Mouse (Mus musculus): Measurements from ENCODE around the gene Otos.

Otos gene

DNA sequence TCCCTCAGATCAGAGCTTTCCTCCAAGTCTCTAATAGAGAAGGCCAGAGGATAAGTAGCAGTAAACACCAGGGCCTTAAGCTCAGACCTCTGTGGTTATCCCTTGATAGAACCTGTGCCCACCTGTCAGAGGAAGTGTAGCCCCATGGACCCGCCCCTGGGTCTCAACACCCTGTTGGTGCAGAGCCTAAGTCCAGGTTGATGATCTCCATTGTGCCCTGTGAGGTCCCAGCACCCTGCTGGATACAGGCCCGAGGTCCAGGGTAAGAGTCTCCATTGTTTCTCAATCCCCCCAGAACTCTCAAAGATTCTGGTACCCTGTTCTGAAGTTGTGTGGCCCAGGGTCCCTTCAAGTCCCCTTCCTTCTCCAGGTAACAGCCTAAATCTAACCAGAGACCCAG is 2.5 kb downstream of the Otos start:
- no peak for DNase-seq

GRCm38 (mm10) chr1:92644916-92645315 is 3.7 kb downstream of the Otos start:
- no peak for DNase-seq

DNA sequence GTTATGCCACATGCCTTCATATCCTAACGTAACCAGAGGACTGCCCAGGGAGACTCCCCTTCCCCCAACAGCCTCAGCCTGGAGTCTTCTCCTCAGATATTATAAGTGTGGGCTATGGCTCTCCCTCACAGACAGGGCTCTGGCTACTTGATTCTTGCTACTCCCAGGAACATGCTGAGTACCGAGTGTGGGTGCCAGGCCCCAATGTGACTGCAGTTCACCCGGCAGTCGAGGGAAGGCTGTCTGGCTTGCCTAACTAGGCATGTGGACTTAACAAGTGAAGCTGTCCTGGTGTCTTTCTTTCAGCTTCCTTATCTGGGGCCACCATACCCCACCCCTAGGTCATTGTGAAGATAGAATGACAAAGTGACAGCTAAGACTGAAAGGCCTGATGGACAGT is 5.0 kb downstream of the Otos start:
- no peak for DNase-seq

DNA sequence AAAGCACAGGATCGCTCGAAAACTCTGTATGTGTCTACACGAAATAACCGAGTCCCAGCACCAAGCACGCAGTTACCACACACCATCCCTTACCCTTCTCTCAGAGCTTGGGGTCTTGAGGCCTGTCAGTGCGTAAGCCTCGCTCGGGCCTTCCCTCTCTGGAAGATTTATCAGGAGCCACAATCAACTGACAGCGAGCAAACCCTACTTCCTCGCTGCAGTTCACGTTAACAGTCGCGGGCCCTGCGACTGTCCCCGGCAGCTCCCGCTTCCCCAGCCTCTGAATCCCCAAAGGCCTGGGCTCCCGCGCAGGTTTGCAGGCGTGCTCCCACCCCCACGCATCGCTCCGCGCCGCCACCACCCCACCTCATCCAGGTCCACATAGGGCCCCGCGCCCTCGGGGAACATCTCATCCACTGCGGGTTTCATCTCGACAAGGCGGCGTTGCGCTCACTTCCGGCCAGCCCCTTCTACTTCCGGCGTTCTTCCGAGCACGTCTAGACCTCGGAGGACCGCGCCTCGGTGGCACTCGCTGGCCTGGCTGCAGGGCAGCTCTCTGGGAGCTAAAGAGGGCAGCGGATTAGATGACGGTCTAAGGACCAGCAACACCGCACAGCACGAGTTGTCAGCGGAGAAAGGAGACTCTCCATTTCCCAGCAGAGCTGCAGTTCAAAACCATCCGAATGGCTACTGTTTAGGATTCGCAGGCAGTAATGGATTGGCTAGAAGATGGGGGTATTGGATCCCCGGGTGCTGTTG is 6.9 kb downstream of the Otos start, which contains the start of gene Cops9:
TSS of gene Cops9 (minus strand) at position 472 of the 759 bp plus-strand sequence.
- peak; percentile 86 for DNase-seq

DNA sequence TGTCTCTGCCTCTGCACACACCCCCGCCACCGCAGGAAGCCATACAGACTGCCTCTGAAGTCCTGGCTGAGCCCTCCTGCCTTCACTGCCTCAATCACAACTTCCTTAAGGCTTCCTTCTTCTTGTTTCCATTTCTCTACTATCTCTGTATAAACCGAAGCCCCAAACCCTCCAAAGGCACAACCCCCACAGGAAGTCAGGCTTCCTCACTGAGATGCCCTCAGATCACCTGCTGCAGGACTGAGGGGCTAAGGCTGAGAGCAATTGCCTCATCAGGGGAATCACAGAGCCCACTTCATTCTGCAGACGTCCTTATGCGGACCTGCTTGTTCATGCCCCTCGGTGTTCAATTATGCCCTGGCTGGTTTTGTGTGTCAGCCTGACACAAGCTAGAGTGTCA is 8.2 kb downstream of the Otos start:
- DNase-seq: no peak

DNA sequence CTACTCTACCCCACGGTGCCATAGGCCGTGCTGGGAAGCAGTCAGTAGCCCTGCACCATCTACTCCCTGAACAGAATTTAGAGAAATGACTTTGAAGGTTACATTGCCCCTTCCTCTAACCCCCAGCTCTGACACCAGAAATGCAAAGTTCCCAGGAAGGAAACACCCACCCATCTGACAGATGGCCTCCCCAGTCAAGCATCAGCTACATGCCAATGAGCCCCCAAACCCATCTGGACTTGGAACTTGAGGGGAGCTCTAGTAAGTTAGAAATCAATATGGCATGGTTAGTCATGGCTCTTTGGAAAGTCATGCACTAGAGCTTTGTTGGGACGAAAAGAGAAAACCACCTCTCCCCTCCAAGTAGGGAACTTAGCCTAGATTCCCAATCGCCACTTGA is 9.9 kb downstream of the Otos start:
- DNase-seq: no peak

- no peak for DNase-seq
Measured at GRCm38 (mm10) chr1:92638181-92638580, 10.5 kb downstream of the Otos start.

DNA sequence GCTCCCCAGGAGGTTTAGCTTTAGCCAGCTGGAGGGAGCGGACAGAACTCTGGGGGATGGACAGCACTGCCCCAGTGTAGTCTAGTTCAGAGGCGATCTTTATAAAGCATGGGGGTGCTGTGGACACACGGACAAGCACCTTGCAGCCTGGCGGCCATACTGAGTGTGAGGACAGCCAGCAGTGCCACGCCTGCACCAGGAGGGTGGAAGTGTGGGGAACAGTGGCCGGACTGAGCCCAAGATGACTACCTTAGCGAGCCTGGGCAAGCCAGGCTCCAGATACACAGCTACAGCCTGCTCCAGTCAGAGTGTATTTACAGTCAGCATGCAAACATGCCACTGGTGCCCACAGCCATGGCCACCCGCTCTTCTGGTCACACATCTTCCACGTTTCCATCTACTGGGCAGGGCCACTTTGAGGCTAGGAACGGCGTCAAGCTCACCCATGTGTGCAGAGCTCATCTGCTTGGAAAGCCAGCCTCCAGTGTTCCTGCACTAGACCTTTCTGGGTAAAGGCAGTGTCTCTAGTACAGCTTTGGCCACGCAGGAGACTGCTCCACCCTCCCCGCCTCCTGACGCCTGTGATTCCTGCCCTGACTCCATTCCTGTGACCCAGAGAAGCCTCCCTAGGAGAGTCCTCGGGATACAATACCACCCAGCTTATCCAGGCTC is 11.0 kb downstream of the Otos start:
- no peak for DNase-seq

GRCm38 (mm10) chr1:92636676-92637075 is 12.0 kb downstream of the Otos start:
- no peak for DNase-seq

GRCm38 (mm10) chr1:92636015-92636414 is 12.6 kb downstream of the Otos start:
- no peak for DNase-seq

DNA sequence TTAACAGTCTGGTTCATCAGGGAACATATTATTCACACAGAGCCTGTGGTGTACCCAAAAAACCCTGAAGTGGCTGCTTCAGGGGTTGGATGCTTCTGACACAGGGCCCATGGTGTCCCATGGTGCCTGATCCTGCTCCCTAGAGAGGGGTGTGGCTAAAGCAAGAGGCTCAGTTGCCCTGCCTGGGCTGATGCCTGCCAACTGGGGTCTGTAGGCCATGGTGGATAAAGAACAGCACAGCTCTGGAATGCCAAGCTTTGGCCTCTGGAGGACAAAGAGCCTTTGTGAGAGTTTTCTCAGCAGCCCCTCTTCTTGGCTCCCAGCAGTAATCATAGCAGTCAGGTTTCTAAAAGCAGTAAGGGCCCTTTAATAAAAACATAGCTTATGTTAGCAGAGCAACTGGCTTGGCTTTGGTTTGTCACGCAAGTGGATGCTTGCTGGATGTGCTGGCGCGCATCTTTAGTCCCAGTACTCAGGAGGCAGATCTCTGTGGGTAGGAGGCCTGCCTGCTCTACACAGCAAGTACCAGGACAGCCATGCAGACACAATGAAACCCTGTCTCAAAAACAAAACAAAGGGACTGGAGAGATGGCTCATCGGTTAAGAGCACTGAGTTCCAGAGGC is 13.6 kb downstream of the Otos start:
- no peak for DNase-seq

- no peak for DNase-seq
Measured at GRCm38 (mm10) chr1:92634569-92634968, 14.1 kb downstream of the Otos start.

- DNase-seq: no peak
Measured at GRCm38 (mm10) chr1:92633726-92634125, 14.9 kb downstream of the Otos start.

DNA sequence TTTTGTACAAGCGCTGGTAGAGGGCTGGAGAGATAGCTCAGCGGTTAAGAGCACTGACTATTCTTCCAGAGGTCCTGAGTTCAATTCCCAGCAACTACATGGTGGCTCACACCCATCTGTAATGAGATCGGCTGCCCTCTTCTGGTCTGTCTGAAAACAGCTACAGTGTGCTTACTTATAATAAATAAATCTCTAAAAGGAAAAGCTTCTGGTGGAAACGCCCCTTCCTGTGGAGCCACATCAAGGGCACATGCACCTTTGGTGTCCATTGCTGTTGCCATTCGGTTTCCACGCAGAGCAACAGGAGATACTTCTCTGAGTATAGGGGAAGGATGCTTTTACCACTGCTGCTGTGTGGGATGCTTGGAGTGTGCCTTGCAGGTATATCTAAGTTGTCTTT is 15.7 kb downstream of the Otos start:
- DNase-seq: no peak

DNA sequence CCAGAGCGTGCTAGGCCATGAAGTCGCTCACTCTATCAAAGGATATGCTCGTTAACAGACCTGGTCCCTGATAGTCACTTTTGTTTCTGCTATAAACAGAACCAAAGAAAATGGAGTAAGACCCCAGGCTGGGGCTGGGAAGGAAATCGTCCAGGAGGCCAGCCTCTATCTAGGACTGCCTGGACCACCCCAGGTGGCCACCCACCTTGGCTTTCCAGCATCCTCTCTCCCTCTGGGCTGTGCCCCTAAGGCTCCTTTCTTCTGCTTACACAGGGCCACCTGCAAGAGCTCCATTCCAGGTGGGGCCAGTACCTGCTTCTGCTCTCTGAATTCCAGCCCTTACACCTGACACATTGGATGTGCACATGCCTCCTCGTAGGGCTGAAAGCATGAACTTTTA is 16.4 kb downstream of the Otos start:
- DNase-seq: no peak

DNA sequence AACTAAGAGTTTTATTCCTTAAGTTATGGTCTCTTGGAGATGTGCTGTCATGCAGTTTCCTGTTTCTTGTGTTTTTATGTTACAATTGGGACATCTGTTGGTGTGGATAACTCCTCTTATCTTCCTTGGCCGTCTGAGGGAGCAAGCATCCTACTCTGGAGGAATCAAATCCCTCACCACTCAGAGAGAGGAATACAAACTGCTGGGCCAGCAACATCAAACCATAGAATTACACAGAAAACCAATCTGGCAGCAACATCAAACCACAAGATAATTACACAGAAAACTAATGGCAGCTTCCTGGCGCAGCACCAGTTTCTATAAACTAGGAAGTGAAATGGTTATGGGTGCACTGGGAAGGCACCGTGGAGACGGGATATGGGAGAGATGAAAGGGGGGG is 20.4 kb downstream of the Otos start:
- no peak for DNase-seq

DNA sequence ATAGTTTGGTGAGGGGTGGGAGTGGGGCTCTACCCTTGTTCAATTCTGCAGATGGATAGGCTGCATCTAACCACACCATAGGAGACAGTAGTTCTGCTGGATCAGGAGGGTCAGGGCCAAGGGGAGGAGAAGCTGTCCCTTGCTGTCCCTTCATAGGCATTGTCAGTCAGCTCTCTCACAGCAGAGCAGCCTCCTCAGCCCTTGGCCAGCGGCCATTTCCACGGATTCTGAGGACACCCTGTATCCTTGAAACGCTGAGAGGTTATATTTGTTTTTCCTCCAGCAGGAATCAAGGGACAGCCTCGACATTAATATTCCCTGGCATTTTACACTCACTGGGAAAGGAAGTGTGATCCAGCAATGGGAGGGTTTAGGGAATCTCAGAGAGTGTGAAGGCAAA is 30.3 kb downstream of the Otos start:
- no peak for DNase-seq

- no peak for DNase-seq
Measured at GRCm38 (mm10) chr1:92617488-92617887, 31.2 kb downstream of the Otos start, which contains the start of gene Olfr12. Gene Olfr12 (plus strand): TSS chr1:92617788.

DNA sequence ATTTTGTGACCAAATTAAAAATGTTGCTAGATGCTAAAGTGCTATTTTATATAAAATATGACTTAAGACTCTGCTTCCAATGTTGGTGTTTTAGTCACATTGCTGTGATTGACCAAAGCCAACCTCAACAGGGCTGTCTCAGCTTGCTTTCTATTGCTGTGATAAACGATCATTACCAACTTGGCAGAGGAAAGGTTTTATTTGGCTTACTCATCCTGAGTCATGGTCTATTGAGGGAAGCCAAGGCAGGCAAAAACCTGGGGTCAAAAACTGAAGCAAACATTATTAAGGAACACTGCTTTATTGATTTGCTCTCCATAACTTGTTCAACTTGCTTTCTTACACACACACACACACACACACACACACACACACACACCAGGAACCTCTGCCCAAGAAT is 32.6 kb downstream of the Otos start:
- DNase-seq: no peak

GRCm38 (mm10) chr1:92614516-92614915 is 34.1 kb downstream of the Otos start:
- no peak for DNase-seq

DNA sequence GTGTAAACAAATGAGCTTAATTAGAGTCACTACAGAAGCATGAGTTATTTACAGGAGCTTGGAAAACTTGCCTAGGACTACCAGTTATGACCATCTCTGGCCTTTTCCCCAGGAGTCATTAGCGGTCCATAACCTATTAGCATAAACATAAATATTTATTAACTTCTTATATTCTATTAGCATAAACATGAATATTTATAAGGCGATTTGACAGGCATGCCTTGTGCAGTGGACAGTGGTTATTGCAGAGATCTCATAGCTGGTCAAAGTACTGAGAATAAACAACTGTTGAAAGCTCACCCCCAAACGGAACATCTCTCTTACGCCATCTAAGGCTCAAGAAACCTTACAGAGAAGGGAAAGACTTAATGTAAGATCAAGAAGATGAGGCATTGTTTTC is 35.5 kb downstream of the Otos start:
- no peak for DNase-seq

GRCm38 (mm10) chr1:92611008-92611407 is 37.6 kb downstream of the Otos start:
- DNase-seq: peak; percentile 9

GRCm38 (mm10) chr1:92607711-92608110 is 40.9 kb downstream of the Otos start:
- no peak for DNase-seq

GRCm38 (mm10) chr1:92605482-92605881 is 43.2 kb downstream of the Otos start, which contains the start of gene Olfr1410:
Gene Olfr1410 (plus strand): TSS chr1:92605782.
- no peak for DNase-seq
